Mouse (Mus musculus) liver, embryonic 14.5 days (tissue): Measurements from ENCODE around the gene Rnf213.

Experiments
- CTCF ChIP-seq: IDR thresholded peaks from 2 replicates; pipeline ENCODE4 v1.5.1; 2016; ENCODE audit warnings: antibody characterized with exemption, low read depth, control low read depth
- EP300 ChIP-seq: IDR thresholded peaks from 2 replicates; pipeline ENCODE4 v1.6.1; 2016; ENCODE audit warnings: antibody characterized with exemption, low read depth

DNA sequence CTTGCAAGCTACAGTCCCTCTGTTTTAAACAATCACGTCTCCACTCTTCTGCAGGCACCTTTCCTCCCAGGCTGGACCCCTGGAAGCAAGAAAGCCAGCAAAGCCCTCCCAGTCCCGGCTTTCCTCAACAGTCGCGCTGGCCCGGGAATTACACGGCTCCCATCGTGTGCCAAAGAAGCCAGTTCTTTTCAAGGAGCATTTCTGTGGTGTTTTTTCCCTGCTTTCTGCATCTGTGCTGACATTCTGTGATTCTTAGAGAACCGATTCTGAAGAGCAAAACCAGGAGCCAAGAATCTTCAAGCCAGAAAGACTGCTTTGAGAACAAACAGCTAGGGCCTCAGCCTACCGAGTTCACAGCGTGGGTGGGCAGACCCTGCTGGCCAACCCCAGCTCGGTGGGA lies 136.0 kb downstream of the Rnf213 start:
- no peak for TF ChIP-seq CTCF
- no peak for TF ChIP-seq EP300
